In genomic region chr5:30863852-30864251, GRCm38 (mm10) we compare ENCODE assay signal across 10 mouse cellular contexts. TPM values are rescaled to one million over a fixed set of nuclear protein-coding genes. Genes with fewer than 3 reads are reported as not detected.
DNase-seq lines count a peak whose midpoint lies in the region; ATAC-seq lines count a peak whose summit lies in the region.
"Had no signal": no experiment of that assay in that cellular context is flagged by ENCODE, and none has a peak within 500 bp of the region (broad histone marks: within the 10 kb centered on the region; RNA-seq: fewer than 3 reads in every experiment).

No protein-coding gene starts in this region.

- DNase-seq in neural tube, embryonic 11.5 days (ENCODE audit: low spot score) = peak; percentile 19
- DNase-seq in neural tube, embryonic 10.5 days (ENCODE audit: extremely low spot score, low spot score) = no peak
- peak; percentile 46 for DNase-seq in heart, postnatal 4 days
- DNase-seq in urinary bladder, postnatal 36 days (ENCODE audit: low spot score in 2 of 2) = peak; percentile 47 to 72
- no peak for DNase-seq in Muller cell, postnatal 12 days (ENCODE audit: inconsistent ontology term)
- no peak for DNase-seq in frontal cortex, postnatal 14 days (ENCODE audit: low spot score in 2 of 2)
- DNase-seq: cerebellum, adult 18-20 months had no signal

- H3K4me2 ChIP-seq in heart, embryonic 12.5 days = peak overlapping the region; percentile 0; the same call in 1 of the 2 replicates
- H3K4me2 ChIP-seq in heart, embryonic 11.5 days = no peak overlapping the region
- no peak overlapping the region for H3K4me2 ChIP-seq in neural tube, embryonic 11.5 days (ENCODE audit: low read depth)
- H3K4me2 ChIP-seq: limb, embryonic 12.5 days had no signal

- WGBS in heart, embryonic 12.5 days = 30% methylated on average over 4 of the region's 4 CpGs
- WGBS in heart, embryonic 11.5 days (ENCODE audit: insufficient replicate concordance) = 30% methylated on average over 4 of the region's 4 CpGs
- WGBS in neural tube, embryonic 11.5 days = 30% methylated on average over 4 of the region's 4 CpGs

- H3K4me3 ChIP-seq in heart, embryonic 12.5 days = no peak overlapping the region
- H3K4me3 ChIP-seq in heart, embryonic 11.5 days (ENCODE audit: low read depth, low read length) = no peak overlapping the region
- no peak overlapping the region for H3K4me3 ChIP-seq in neural tube, embryonic 11.5 days (ENCODE audit: low read depth, low read length)
- H3K4me3 ChIP-seq: limb, embryonic 12.5 days had no signal

- H3K9ac ChIP-seq in heart, embryonic 12.5 days = 0 out of 2 replicates have a peak overlapping the region, but pooled peaks have one; percentile 8
- H3K9ac ChIP-seq in heart, embryonic 11.5 days (ENCODE audit: low read depth, low read length) = no peak overlapping the region
- H3K9ac ChIP-seq in neural tube, embryonic 11.5 days (ENCODE audit: low read length) = no peak overlapping the region
- H3K9ac ChIP-seq: limb, embryonic 12.5 days had no signal

- H3K27me3 ChIP-seq in heart, embryonic 12.5 days (replicated peaks) = no peaks in the 10 kb centered on the region
- H3K27me3 ChIP-seq in heart, embryonic 11.5 days (ENCODE audit: control insufficient read depth, insufficient read depth, low read length) = no peaks in the 10 kb centered on the region; the same call in 1 of the 2 replicates
- H3K27me3 ChIP-seq in neural tube, embryonic 11.5 days (ENCODE audit: control insufficient read depth, insufficient read depth, low read length) = no peaks in the 10 kb centered on the region
- H3K27me3 ChIP-seq: limb, embryonic 12.5 days had no signal

- peaks cover 14% of the 10 kb centered on the region for H3K4me1 ChIP-seq in heart, embryonic 12.5 days (replicated peaks)
- peaks cover 4% of the 10 kb centered on the region; the same call in 1 of the 2 replicates for H3K4me1 ChIP-seq in heart, embryonic 11.5 days (ENCODE audit: control insufficient read depth, insufficient read depth, low read length)
- no peaks in the 10 kb centered on the region; the same call in 1 of the 2 replicates for H3K4me1 ChIP-seq in neural tube, embryonic 11.5 days (ENCODE audit: control insufficient read depth, insufficient read depth, low read length)

- H3K9me3 ChIP-seq in heart, embryonic 12.5 days (replicated peaks) = no peaks in the 10 kb centered on the region
- no peaks in the 10 kb centered on the region for H3K9me3 ChIP-seq in heart, embryonic 11.5 days (replicated peaks; ENCODE audit: control insufficient read depth, low read length)
- H3K9me3 ChIP-seq in neural tube, embryonic 11.5 days (ENCODE audit: control insufficient read depth, low read length) = no peaks in the 10 kb centered on the region
- H3K9me3 ChIP-seq: limb, embryonic 12.5 days had no signal

- ATAC-seq in heart, embryonic 12.5 days (ENCODE audit: insufficient number of reproducible peaks, low FRiP score) = 0 out of 2 replicates have a peak, but pooled peaks have one; percentile 20
- no peak for ATAC-seq in heart, embryonic 11.5 days (replicated peaks; ENCODE audit: insufficient number of reproducible peaks, low FRiP score, low TSS enrichment)
- ATAC-seq in neural tube, embryonic 11.5 days (ENCODE audit: insufficient read depth, low FRiP score, low TSS enrichment) = no peak

- H3K36me3 ChIP-seq in heart, embryonic 12.5 days = peaks cover 3% of the 10 kb centered on the region; the same call in 1 of the 2 replicates
- H3K36me3 ChIP-seq in heart, embryonic 11.5 days (ENCODE audit: control insufficient read depth, insufficient read depth, low read length) = no peaks in the 10 kb centered on the region
- no peaks in the 10 kb centered on the region; the same call in 1 of the 2 replicates for H3K36me3 ChIP-seq in neural tube, embryonic 11.5 days (ENCODE audit: control insufficient read depth, insufficient read depth, low read length)

- H3K27ac ChIP-seq in heart, embryonic 12.5 days (ENCODE audit: poor library complexity, severe bottlenecking) = no peak overlapping the region
- H3K27ac ChIP-seq in heart, embryonic 11.5 days (ENCODE audit: low read depth, low read length) = no peak overlapping the region
- H3K27ac ChIP-seq in neural tube, embryonic 11.5 days (ENCODE audit: low read depth, low read length) = no peak overlapping the region
- H3K27ac ChIP-seq: limb, embryonic 12.5 days had no signal

RNA-seq across cellular contexts. Expression of gene Tmem214, which starts 4.0 kb away (rescaled TPM):
- polyA plus RNA-seq in heart, embryonic 12.5 days (2016; fragmentation: Nextera tagmentation; extraction: Ambion mirVana) = 81.9 and 84.8 TPM in 2 replicates
- 47.8 and 48.2 TPM in 2 replicates for polyA plus RNA-seq in heart, embryonic 11.5 days (2014; fragmentation: Nextera tagmentation; extraction: Ambion mirVana)
- polyA plus RNA-seq in neural tube, embryonic 11.5 days (2014; fragmentation: Nextera tagmentation; extraction: Ambion mirVana) = 42.1 and 47.3 TPM in 2 replicates
- total RNA-seq in heart, postnatal 4 days (2021) = 10 to 100 TPM; 44.4 to 50.0 TPM

RNA-seq across cellular contexts. Expression of gene Agbl5, which starts 24.6 kb away (rescaled TPM):
- 12.5 and 14.4 TPM in 2 replicates for polyA plus RNA-seq in heart, embryonic 12.5 days (2016; fragmentation: Nextera tagmentation; extraction: Ambion mirVana)
- 12.9 and 14.5 TPM in 2 replicates for polyA plus RNA-seq in heart, embryonic 11.5 days (2014; fragmentation: Nextera tagmentation; extraction: Ambion mirVana)
- 23.2 and 25.3 TPM in 2 replicates for polyA plus RNA-seq in neural tube, embryonic 11.5 days (2014; fragmentation: Nextera tagmentation; extraction: Ambion mirVana)
- 10 to 100 TPM; 11.8 to 12.7 TPM for total RNA-seq in heart, postnatal 4 days (2021)

RNA-seq across cellular contexts. Expression of gene Ost4, which starts 43.7 kb away (rescaled TPM):
- 386 and 388 TPM in 2 replicates for polyA plus RNA-seq in heart, embryonic 12.5 days (2016; fragmentation: Nextera tagmentation; extraction: Ambion mirVana)
- polyA plus RNA-seq in heart, embryonic 11.5 days (2014; fragmentation: Nextera tagmentation; extraction: Ambion mirVana) = 445 and 470 TPM in 2 replicates
- 354 and 368 TPM in 2 replicates for polyA plus RNA-seq in neural tube, embryonic 11.5 days (2014; fragmentation: Nextera tagmentation; extraction: Ambion mirVana)
- total RNA-seq in heart, postnatal 4 days (2021) = 100 to 1,000 TPM; 170 TPM

RNA-seq across cellular contexts. Expression of gene Emilin1, which starts 49.4 kb away (rescaled TPM):
- polyA plus RNA-seq in heart, embryonic 12.5 days (2016; fragmentation: Nextera tagmentation; extraction: Ambion mirVana) = 179 and 187 TPM in 2 replicates
- polyA plus RNA-seq in heart, embryonic 11.5 days (2014; fragmentation: Nextera tagmentation; extraction: Ambion mirVana) = 90.5 and 123 TPM in 2 replicates
- 59.7 and 69.8 TPM in 2 replicates for polyA plus RNA-seq in neural tube, embryonic 11.5 days (2014; fragmentation: Nextera tagmentation; extraction: Ambion mirVana)
- 10 to 100 TPM; 83.4 to 93.2 TPM for total RNA-seq in heart, postnatal 4 days (2021)

RNA-seq across cellular contexts. Expression of gene Mapre3, which starts 49.4 kb away (rescaled TPM):
- polyA plus RNA-seq in heart, embryonic 12.5 days (2016; fragmentation: Nextera tagmentation; extraction: Ambion mirVana) = 18.3 and 19.6 TPM in 2 replicates
- 14.2 and 17.9 TPM in 2 replicates for polyA plus RNA-seq in heart, embryonic 11.5 days (2014; fragmentation: Nextera tagmentation; extraction: Ambion mirVana)
- polyA plus RNA-seq in neural tube, embryonic 11.5 days (2014; fragmentation: Nextera tagmentation; extraction: Ambion mirVana) = 38.7 and 43.7 TPM in 2 replicates
- total RNA-seq in heart, postnatal 4 days (2021) = 10 to 100 TPM; 16.2 to 18.9 TPM

Comparison
In these comparisons a context has a peak if more than half of its experiments do, and no peak if none do; other contexts are left out.
1. DNase-seq: peak in neural tube, embryonic 11.5 days (single experiment), heart, postnatal 4 days (single experiment) and urinary bladder, postnatal 36 days (2 of 2); none in neural tube, embryonic 10.5 days (single experiment), Muller cell, postnatal 12 days (single experiment) and frontal cortex, postnatal 14 days (0 of 2).